Mouse (Mus musculus) CH12F3 (cell line): Measurements from ENCODE around the gene Gstm6.

Experiments
- in situ Hi-C: fragments of 300-500 bp; cut with MboI; formaldehyde crosslinking; loops from 2 replicates; pipeline ENCODE4 v1.14.3; 2020; ENCODE audit warnings: low sequenced_read_pairs

Gene Gstm6

DNA sequence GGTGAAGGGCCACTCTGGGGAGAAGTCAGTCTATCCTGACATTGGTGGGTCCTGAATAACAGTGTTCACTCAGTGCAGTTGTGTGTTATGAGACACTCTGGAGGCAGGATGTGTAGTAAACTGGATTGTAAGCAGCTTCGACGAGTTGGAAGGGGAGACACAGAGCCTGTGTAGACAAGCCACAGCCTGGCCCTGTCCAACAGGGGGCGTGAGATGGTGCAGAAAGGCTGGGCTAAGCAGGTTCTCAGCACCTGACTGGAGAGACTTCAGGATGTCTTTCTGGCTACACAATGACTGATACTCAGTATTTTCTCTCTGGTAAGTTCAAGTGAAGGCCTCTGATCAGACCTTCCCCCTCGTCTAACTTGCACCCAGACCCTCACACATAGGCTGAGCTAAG lies 2.2 kb upstream of the Gstm6 start:
- in situ Hi-C loops, result no loop called here

DNA sequence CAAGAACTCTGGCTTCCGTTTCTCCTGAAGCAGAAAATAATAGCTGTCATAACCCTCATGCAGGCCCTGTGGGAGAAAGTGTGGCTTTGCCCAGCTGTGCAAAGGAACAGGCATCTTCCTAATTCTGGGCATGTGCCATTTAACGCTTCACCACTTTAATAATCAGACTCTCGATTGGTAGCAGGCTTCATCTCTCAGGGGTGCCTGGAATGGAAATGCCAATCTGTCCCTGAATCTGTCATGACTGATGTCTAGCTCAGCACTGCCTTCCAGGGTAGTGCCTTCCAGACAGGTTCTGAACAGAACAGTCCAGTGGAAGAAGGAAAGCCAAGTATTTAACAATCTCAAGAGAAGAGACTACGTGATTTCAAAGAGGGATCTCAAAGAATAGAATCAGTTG lies 2.3 kb downstream of the Gstm6 start:
- in situ Hi-C loops, result no loop called here

DNA sequence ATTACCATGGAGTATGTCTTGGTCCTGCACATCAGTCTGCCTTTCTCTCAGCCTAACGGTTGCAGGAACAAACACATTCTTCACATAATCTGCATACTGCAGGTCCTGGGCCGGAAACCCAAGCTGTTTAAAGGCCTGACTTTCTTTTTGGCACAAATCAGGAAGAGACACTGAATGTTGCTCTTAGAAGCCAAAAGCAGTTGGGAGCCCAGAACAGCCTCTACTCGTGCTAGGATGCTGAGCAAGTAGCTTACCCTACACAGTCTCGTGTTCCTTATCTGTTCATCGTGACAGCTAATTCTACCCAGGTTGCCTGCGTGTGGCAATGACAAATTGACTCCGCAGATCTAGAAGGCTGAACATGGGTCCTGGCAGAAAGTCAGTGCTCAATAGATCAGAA lies 3.0 kb downstream of the Gstm6 start:
- in situ Hi-C loops, result no loop called here

DNA sequence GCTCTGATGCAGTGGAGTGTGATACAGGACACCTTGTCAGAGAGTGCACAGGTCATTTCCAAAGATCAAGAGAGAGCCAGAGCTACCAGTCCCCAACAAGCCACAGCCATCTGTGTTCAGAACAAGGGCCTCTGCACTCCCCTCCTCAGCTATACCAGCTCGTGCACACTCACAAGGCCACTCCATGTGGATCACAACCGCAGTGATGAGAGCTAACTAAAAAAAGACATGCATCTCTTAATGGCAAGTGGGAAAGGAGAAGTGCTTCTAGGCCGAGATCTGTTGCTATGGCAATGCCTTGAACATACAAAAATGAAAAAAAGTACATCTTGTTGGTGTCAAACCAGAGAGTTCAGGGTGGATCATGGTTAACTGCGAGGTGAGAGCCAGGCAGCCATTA lies 3.7 kb downstream of the Gstm6 start:
- in situ Hi-C loops, result no loop called here

DNA sequence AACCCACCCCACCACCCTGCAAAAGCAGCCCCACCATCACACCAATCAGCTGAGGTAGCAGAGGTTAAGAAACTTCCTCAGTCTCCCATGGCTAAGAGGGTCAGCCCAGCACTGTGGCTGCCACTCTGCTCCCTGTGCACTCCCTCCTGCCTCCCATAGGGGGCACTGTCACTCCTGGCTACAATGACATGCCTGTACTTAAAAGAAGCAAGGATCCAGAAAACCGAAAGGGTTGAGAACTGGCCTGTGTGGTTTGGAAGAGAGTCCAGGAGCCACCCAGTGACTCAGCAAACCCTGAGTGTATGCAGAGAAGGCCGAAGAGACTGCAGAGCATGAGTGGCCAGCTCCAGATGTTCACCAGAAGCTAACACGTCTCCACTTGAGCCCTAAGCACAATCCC lies 4.1 kb downstream of the Gstm6 start:
- in situ Hi-C loops, result no loop called here

DNA sequence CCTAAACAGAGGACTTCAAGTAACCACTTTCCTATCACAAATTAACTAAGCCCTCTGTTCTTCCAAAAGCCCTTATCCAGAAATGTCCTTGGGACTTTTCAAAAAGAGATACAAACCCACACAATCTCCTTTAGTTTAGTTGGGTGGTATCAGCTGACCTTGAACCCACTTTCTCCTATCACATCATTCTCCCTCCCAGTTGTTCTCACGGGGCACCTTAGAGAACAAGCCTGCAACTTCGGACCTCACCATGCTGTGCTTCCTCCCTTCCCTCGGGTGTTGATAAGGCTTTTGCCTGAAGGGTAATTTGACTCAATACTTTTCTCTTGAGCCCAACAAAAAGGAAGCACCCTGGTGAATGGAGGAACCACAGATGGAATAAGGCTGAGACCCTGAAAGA lies 7.7 kb downstream of the Gstm6 start:
- in situ Hi-C loops, result no loop called here

DNA sequence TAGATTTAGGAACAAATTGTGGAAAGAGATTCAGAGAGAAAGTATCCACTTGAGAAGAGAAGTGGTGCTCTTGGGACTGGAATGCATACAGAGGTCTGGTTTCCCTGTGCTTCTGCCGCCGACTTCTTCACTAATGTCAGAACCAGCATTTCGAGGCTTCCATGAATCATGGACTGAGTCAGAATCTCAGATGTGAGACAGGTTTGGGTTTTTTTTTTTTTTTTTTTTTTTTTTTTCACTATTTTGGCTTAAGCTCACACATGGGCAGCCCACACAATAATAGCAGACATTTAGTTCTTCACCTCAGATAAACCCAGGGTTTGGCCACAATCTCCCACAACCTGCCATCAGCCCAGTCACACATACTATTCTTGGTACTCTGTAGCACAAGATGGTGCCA lies 8.3 kb downstream of the Gstm6 start:
- in situ Hi-C loops, result no loop called here

DNA sequence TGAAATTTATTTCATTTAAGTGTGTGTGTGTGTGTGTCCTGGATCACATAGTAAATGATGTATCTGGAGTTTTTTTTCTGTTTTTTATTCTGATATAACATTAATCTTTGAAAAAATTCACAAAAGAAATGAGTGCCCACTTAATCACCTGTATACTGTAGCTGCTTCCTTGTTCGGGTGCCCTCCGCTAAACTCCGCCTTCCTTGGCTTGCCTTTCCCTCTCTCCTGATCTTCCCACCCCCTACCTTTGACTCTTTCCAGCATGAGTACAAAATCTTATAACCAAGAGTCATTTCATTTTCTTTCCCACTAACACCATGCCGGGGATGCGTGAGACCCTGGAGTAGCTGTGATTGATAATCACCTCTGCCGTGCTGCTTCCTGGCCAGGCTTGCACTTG lies 11.4 kb downstream of the Gstm6 start:
- in situ Hi-C loops, result no loop called here

DNA sequence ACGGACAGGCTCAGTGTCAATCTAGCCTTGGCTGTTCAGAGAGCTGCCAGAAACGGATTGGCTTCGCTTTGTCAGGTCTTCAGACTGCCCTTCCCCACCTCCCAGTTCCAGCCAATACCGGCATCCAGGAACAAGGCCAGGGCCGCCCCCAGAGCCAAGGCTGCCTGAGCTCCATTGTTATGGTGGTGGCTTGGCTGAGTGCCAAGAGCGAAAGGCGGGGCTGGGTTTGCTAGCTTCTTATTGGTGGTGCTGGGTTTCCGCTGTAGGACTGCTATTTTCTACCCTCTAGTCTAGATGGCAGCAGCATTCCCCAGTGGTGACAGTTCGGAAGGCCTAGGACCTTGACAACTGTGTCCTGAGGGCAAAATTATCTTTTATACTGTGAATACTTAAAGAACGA lies 11.9 kb downstream of the Gstm6 start, which contains the start of gene Gstm7:
Gstm7 (minus strand) TSS at position 148 of the 400 bp plus-strand sequence.
- in situ Hi-C loops, result no loop called here

DNA sequence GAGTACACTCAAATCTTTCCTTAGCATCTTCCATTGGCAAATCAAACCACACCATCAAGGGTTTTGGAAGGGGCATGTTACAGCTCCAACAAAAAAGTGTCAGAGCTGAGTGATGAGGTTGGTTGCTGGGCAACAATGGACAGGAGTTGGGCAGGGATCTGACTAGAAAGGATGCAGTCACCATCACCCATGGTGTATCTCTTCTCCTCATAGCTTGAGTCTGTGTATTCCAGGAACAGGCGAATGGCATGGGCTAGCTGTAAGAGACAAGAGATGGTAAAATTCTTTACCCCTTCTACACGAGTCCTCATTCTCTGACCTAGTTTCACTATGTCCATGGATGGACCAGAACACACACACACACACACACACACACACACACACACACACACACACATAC lies 12.4 kb downstream of the Gstm6 start:
- in situ Hi-C loops, result no loop called here

DNA sequence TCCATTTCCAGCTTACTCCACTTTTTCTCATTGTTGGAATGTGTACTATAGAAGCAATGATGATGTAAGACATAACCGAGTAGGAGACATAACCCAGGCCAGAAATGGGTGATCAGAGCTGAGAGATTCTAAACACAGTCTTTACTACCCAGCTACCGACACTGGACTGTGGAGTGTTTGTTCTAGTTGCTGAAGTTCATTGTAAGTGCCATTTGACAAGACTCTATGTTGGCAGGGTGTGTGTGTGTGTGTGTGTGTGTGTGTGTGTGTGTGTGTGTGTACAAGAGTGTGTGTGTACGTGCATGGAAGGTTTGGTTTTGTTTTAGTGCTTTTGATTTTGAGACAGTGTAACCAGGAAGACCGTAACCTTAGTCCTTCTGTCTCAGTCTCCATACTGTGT lies 13.8 kb downstream of the Gstm6 start:
- in situ Hi-C loops, result no loop called here

DNA sequence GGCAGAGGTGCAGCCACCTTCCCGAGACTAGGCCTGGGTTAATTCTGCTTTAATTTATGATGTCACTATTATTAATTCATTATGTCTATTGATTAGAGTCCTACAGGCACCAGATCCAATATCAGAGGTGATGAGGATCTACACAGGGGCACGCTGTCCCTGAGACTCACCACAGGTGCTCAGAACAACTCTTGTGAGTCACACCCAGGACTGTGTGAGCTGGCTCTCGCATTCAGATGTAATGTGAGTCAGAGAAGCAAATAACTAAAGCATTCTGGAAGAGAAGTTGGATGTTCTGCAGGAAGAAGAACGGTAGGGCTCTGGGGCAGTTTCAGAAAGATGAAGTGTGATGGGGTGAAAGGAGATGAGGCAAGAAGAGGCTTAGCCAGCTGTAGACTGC lies 14.3 kb downstream of the Gstm6 start:
- in situ Hi-C loops, result no loop called here

DNA sequence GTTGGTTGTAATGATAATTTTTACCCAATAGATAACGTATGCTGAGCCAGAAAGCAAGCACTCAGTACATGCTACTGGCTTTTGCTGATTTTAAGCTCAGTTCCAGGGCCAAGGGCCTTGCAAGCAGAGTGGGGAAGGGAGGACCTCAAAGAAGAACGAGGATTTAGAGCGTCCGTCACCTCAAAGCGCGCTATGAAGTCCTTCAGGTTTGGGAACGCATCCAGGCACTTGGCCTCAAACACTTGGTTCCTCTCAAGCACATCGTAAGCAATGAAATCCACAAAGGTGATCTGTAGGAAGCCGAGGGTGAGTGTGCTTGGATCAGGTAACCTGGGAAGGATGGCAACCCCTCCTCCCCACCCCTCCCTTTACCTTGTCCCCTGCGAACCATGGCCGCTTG lies 14.9 kb downstream of the Gstm6 start:
- in situ Hi-C loops, result no loop called here

DNA sequence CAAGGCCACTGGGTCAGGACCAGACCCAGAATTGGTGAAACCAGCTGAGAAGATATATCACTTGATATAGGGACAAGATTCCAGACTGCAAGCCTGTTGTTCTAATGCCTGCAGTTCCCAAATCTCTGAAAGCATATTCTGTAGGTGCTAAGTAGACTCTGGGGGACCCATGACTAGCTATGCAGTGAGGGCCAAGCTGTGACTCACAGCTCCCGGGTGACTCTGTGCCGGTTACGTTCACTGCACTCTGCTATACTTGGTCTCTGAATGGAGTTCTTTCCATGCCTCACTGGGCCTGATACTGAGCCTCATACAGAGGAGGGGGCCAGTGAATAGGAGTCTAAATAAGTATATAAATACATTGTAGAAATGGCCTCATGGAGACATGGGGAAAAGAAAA lies 15.7 kb downstream of the Gstm6 start:
- in situ Hi-C loops, result no loop called here

DNA sequence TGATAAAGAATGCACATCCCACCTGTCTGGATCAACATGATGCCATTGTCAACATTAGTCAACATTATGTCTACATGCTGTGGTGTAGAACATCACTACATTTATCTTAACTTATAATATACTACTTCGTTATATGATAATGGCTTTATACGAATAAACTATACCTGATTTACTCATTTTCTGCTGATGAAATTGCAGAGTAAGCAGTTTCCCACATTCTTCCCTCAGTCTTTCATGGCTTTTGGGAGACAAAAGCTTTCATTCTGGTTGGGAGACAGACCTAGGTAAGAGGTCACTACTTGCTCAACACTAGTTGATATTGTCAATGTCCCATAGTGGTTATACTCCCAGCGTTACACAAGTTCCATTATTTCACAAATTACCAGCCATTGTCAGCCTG lies 18.2 kb downstream of the Gstm6 start:
- in situ Hi-C loops, result no loop called here

DNA sequence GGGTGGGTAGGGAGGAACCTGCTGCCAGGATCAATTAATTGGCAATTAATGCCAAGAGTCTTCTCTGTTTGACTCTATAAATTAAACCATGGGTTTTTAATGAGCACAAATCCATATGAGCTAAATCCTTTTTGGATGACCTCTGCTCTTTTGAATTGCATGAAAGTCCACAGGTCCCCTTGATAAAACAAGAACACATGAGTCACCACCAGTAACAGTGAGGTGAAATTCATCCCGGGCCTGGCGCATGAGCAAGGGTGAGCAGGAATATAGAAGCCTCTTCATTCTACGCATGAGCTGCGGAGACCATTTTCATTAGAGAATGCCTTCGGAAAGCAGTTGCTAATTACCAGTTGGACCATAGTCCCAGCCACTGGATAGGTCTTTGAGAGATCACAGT lies 23.2 kb downstream of the Gstm6 start:
- in situ Hi-C loops, result no loop called here

DNA sequence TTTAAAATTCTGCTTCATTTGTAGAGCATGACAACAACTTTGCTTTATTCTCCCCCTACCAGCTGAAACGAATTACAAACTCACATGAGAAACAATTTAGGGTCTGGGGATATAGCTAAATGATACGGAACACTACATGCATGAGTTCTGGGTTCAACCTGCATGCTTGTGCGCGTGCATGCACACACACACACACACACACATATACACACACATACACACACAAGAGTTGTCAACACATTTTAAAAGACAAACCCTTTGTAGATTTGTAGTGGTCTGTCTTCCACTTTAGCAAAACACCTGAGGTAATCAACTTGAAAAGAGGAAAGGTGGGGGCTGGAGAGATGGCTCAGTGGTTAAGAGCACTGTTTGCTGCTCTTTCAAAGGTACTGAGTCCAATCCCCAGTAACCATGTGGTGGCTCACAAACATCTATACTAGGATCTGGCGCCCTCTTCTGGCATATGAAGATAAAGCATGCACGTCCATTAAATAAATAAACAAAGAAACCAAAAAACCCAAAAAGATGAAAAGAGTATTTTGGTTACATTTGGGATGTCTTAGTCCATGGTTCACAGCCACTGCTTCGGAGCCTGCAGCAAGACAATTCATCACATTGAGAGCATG lies 25.7 kb downstream of the Gstm6 start:
- in situ Hi-C loops, result no loop called here

DNA sequence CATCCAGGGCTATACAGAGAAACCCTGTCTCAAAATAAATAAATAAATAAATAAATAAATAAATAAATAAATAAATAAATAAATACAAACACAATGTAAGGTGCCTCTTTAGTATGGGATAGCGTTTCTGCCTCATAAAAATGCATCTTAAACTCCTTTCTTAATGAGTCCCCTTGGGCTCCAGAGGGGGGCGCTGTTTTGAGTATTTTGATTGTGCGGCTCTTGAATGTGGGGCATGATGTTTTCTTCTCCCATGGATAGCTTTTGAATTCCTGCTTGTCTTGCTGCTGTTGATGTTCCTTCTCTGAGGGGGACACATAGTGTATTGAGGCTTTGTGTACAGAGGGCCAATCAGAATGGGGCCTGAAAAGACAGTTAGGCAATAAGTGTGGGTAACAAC lies 26.5 kb downstream of the Gstm6 start:
- in situ Hi-C loops, result no loop called here

DNA sequence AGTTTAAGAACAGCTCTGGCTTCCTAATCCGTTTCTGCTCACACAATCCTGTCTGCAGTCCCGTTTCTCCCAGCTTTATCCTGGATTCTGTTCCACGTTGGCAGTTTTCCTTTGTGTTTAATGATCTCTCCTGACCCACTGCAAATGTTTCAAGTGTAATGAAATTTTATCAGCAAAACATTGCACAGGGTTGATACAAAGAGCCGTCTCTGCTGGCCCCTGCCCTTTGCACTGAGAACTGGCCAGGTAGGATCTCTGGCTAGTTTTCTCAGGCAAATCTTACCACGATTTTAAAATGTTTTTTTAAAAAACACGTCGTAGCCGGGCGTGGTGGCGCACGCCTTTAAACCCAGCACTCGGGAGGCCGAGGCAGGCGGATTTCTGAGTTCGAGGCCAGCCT lies 26.9 kb downstream of the Gstm6 start:
- in situ Hi-C loops, result no loop called here

DNA sequence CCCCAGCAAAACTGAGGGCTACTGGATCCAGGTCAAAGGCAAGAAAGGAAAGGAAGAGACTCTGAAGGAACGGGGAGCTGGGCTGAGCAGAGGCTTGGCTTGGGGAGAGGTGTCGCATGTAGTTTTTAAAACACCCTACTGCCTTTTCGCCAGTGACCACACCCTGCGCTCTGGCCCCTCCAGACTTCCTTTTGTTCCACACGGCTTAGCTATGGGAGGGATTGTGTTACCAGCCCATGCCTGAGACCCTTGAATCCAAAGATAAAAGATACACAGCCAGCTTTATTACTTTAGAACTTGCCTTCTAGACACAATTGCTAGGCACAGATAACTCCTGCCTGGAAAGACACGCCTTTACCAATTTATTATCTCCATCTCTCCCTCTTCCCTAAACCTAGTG lies 37.6 kb downstream of the Gstm6 start:
- in situ Hi-C loops, result no loop called here

DNA sequence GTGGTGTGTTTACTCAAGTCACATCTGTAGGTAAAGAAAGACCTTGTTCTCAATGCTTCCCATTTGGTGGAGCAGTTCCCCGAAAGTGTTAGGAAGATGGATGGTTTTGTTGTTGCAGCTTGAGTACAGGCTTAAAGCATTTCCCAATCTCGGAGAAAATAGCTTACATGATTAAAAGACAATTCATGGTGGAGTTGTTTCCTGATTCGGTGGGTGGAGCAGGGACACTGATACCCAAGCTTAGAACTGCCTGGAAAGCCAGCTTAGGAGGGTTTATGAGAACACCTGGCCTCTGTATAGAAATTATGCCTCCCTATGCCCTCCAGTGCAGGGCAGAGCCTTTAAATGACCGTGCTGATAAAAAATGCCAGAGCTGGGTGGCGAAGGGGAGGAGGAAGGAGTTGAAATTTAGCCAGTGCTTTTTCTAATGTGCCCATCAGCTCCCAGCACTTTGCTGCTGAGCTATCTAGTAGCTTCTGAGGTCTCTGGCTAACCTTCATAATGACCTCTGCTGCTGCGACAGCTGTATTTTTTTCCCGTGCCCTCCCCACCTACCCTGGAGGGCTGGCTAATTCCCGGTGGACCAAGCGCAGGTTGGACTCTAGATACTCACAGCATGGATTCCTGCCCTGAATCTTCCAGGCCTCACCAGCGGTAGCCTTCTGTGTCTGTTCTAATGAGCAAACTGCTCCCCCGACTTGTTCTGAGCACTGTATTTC lies 42.4 kb downstream of the Gstm6 start:
- in situ Hi-C loops, result no loop called here

DNA sequence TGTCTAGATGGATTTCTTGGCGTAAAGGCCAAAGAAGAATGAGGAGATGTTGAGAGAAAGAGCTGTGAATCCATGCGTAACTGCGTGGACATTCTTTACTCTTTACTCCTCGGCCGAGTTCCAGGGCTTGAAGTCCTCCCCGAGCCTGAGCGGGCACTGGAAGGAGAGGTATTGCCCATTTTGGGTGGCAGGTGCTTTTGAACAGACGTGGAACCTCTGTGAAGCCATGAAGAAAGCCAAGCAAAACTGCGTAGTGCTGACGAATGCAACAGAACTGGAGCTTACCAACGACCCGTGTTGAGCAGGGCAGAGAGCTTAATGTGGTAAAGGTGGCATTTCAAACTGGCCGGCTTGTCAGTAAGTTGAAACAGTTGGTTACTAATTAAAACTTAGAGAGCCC lies 44.9 kb downstream of the Gstm6 start:
- in situ Hi-C loops, result no loop called here
